Mouse (Mus musculus): Measurements from ENCODE around the gene Atp8a2. TPM values are rescaled to one million over a fixed set of nuclear protein-coding genes. Genes with fewer than 3 reads are reported as not detected.
A peak's percentile ranks its signal among the peaks of the same experiment; 100 is the strongest.

The Atp8a2 gene
- polyA plus RNA-seq, 1 experiment, result 24.7 TPM

DNA sequence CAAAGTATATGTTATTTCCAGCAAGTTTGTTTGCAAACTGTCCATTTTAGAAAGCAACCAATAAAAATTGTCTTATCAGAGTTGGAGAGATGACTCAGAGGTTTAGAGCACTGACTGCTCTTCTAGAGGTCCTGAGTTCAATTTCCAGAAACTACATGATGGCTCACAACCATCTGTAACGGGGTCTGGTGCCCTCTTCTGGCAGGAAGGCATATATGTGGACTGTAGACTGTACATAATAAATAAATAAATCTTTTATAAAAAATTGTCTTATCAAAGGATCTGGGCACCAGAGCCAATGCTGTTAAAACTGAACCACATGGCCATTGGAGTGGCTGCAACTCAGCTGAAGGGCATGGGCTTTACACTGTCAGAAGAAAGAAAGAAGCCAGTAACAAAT, 606.4 kb downstream of the Atp8a2 start:
- DNase-seq, result peak in 1 of 2 experiments; percentile 19
- WGBS, result 71% methylated on average over 1 of the region's 1 CpGs
- TF ChIP-seq POLR2A (IDR thresholded peaks at IDR 0.05; ENCODE audit: borderline replicate concordance, insufficient read depth, low read length) (no peak), CTCF (IDR thresholded peaks at IDR 0.05; ENCODE audit: borderline replicate concordance, insufficient read depth, low read depth, low read length) (no peak)
- H3K27me3 ChIP-seq (ENCODE audit: control insufficient read depth, insufficient read depth, low read length), result no peaks in the 10 kb centered on the region
- no peaks in the 10 kb centered on the region for H3K4me1 ChIP-seq (ENCODE audit: control insufficient read depth, insufficient read depth, low read length)
- no peak overlapping the region for H3K27ac ChIP-seq (ENCODE audit: insufficient read depth, low read length)
- H3K4me3 ChIP-seq (replicated peaks; ENCODE audit: insufficient read depth, low read depth, low read length), result no peak overlapping the region

Other genes starting within 250 kb of the Atp8a2 start
- gene Nupl1, start 54.3 kb upstream of the Atp8a2 start, polyA plus RNA-seq (2012; rRNA removed), result 0.05 TPM in 1 of 2 replicates, not detected in the other
- gene Gm49336, start 54.3 kb upstream of the Atp8a2 start, polyA plus RNA-seq (2012; rRNA removed), result 34.4 and 38.3 TPM in 2 replicates
- 86.0 and 90.5 TPM in 2 replicates for gene Mtmr6, start 68.0 kb upstream of the Atp8a2 start, polyA plus RNA-seq (2012; rRNA removed)
- gene Amer2, start 176.1 kb upstream of the Atp8a2 start, polyA plus RNA-seq (2012; rRNA removed), result 28.3 and 33.2 TPM in 2 replicates

All from cerebellum, adult 2 months (tissue).